ENCODE assay signal across 8 mouse cellular contexts in genomic region chr19:4755565-4756192, GRCm38 (mm10). TPM values are rescaled to one million over a fixed set of nuclear protein-coding genes. Genes with fewer than 3 reads are reported as not detected.
DNase-seq lines count a peak whose midpoint lies in the region; ATAC-seq lines count a peak whose summit lies in the region.

No protein-coding gene starts in this region.

- H3K4me1 ChIP-seq in forebrain, embryonic 10.5 days: peaks cover 35% of the 10 kb centered on the region
- peaks cover 12% of the 10 kb centered on the region for H3K4me1 ChIP-seq in heart, embryonic 16.5 days (ENCODE audit: control insufficient read depth, insufficient read depth, low read length)
- peaks cover 22% of the 10 kb centered on the region for H3K4me1 ChIP-seq in liver, embryonic 15.5 days (replicated peaks)
- H3K4me1 ChIP-seq in neural tube, embryonic 12.5 days: peaks cover 16% of the 10 kb centered on the region

- no peaks in the 10 kb centered on the region for H3K9me3 ChIP-seq in forebrain, embryonic 10.5 days
- H3K9me3 ChIP-seq in heart, embryonic 16.5 days (replicated peaks; ENCODE audit: control insufficient read depth, low read length): no peaks in the 10 kb centered on the region
- no peaks in the 10 kb centered on the region for H3K9me3 ChIP-seq in liver, embryonic 15.5 days (replicated peaks)
- no peaks in the 10 kb centered on the region for H3K9me3 ChIP-seq in neural tube, embryonic 12.5 days

- H3K27ac ChIP-seq in forebrain, embryonic 10.5 days: peak overlapping the region; percentile 98
- peak overlapping the region; percentile 93 for H3K27ac ChIP-seq in heart, embryonic 16.5 days (ENCODE audit: low read length)
- peak overlapping the region; percentile 85 for H3K27ac ChIP-seq in liver, embryonic 15.5 days (replicated peaks)
- H3K27ac ChIP-seq in neural tube, embryonic 12.5 days: peak overlapping the region; percentile 71

- ATAC-seq in CD4-positive, CD25-positive, alpha-beta regulatory T cell, adult 4 months: peak; percentile 74
- peak; percentile 78 for ATAC-seq in heart, embryonic 16.5 days (replicated peaks; ENCODE audit: extremely low read depth, insufficient read depth, low FRiP score)
- peak; percentile 66 for ATAC-seq in liver, embryonic 15.5 days (ENCODE audit: insufficient read depth)
- ATAC-seq in neural tube, embryonic 12.5 days (ENCODE audit: low FRiP score, low read depth): peak; percentile 86

- peak overlapping the region; percentile 73 for H3K4me3 ChIP-seq in forebrain, embryonic 10.5 days
- H3K4me3 ChIP-seq in heart, embryonic 16.5 days (ENCODE audit: low read length): peak overlapping the region; percentile 91
- peak overlapping the region; percentile 79 for H3K4me3 ChIP-seq in liver, embryonic 15.5 days (replicated peaks)
- peak overlapping the region; percentile 56 for H3K4me3 ChIP-seq in neural tube, embryonic 12.5 days

- H3K36me3 ChIP-seq in forebrain, embryonic 10.5 days (replicated peaks): peaks cover 45% of the 10 kb centered on the region
- peaks cover 2% of the 10 kb centered on the region; the same call in 1 of the 2 replicates for H3K36me3 ChIP-seq in heart, embryonic 16.5 days (ENCODE audit: control insufficient read depth, insufficient read depth)
- H3K36me3 ChIP-seq in liver, embryonic 15.5 days (replicated peaks): peaks cover 11% of the 10 kb centered on the region
- peaks cover 37% of the 10 kb centered on the region for H3K36me3 ChIP-seq in neural tube, embryonic 12.5 days

- WGBS in forebrain, embryonic 10.5 days: 1% methylated on average over 10 of the region's 10 CpGs
- WGBS in heart, embryonic 16.5 days: 0% methylated on average over 10 of the region's 10 CpGs
- 0% methylated on average over 10 of the region's 10 CpGs for WGBS in liver, embryonic 15.5 days (ENCODE audit: insufficient replicate concordance)
- under 1% methylated on average over 10 of the region's 10 CpGs for WGBS in neural tube, embryonic 12.5 days

- H3K9ac ChIP-seq in heart, embryonic 16.5 days (ENCODE audit: low read length): peak overlapping the region; percentile 77
- peak overlapping the region; percentile 77 for H3K9ac ChIP-seq in liver, embryonic 15.5 days
- peak overlapping the region; percentile 53 for H3K9ac ChIP-seq in neural tube, embryonic 12.5 days

- H3K27me3 ChIP-seq in forebrain, embryonic 10.5 days (ENCODE audit: poor library complexity, severe bottlenecking): no peaks in the 10 kb centered on the region
- H3K27me3 ChIP-seq in heart, embryonic 16.5 days (ENCODE audit: control insufficient read depth, insufficient read depth, low read length): no peaks in the 10 kb centered on the region
- H3K27me3 ChIP-seq in liver, embryonic 15.5 days: no peaks in the 10 kb centered on the region
- no peaks in the 10 kb centered on the region for H3K27me3 ChIP-seq in neural tube, embryonic 12.5 days (replicated peaks)

- peak overlapping the region; percentile 79 for H3K4me2 ChIP-seq in heart, embryonic 16.5 days (ENCODE audit: low read depth, low read length)
- H3K4me2 ChIP-seq in liver, embryonic 15.5 days: peak overlapping the region; percentile 85
- H3K4me2 ChIP-seq in neural tube, embryonic 12.5 days (replicated peaks): peak overlapping the region; percentile 64

- peak; percentile 77 for DNase-seq in c-Kit-negative CD71-positive TER-119-positive erythroid progenitor cells, embryonic 14.5 days (ENCODE audit: low read depth, low spot score)
- DNase-seq in forebrain, embryonic 10.5 days (ENCODE audit: extremely low spot score, low spot score): peak; percentile 85
- peak; percentile 93 to 96 for DNase-seq in kidney, postnatal 36 days
- DNase-seq in telencephalon, adult 2 months (ENCODE audit: low read depth, low spot score): peak; percentile 79

RNA-seq across cellular contexts. Expression of gene Rbm4b, which starts 0.6 kb away (rescaled TPM):
- 100 to 1,000 TPM; 105 to 151 TPM for polyA plus RNA-seq in CD4-positive, CD25-positive, alpha-beta regulatory T cell, adult 4 months (2017; shearing (Covaris generic))
- 104 and 106 TPM in 2 replicates for polyA plus RNA-seq in forebrain, embryonic 10.5 days (2016; fragmentation: Nextera tagmentation; extraction: Ambion mirVana)
- polyA plus RNA-seq in heart, embryonic 16.5 days (2015; fragmentation: Nextera tagmentation; extraction: Ambion mirVana): 34.1 and 38.0 TPM in 2 replicates
- polyA plus RNA-seq in liver, embryonic 15.5 days (2015; fragmentation: Nextera tagmentation; extraction: Ambion mirVana): 15.6 and 18.7 TPM in 2 replicates
- polyA plus RNA-seq in neural tube, embryonic 12.5 days (2016; fragmentation: Nextera tagmentation; extraction: Ambion mirVana): 157 and 164 TPM in 2 replicates

RNA-seq across cellular contexts. Expression of gene Rbm4, which starts 38.0 kb away (rescaled TPM):
- polyA plus RNA-seq in CD4-positive, CD25-positive, alpha-beta regulatory T cell, adult 4 months (2017; shearing (Covaris generic)): 10 to 100 TPM; 27.9 to 49.0 TPM
- polyA plus RNA-seq in forebrain, embryonic 10.5 days (2016; fragmentation: Nextera tagmentation; extraction: Ambion mirVana): 94.2 and 96.7 TPM in 2 replicates
- 57.1 and 58.7 TPM in 2 replicates for polyA plus RNA-seq in heart, embryonic 16.5 days (2015; fragmentation: Nextera tagmentation; extraction: Ambion mirVana)
- polyA plus RNA-seq in liver, embryonic 15.5 days (2015; fragmentation: Nextera tagmentation; extraction: Ambion mirVana): 25.2 and 29.0 TPM in 2 replicates
- 102 and 106 TPM in 2 replicates for polyA plus RNA-seq in neural tube, embryonic 12.5 days (2016; fragmentation: Nextera tagmentation; extraction: Ambion mirVana)

RNA-seq across cellular contexts. Expression of gene Sptbn2, which starts 44.7 kb away (rescaled TPM):
- under 1 TPM; 0.13 to 0.18 TPM for polyA plus RNA-seq in CD4-positive, CD25-positive, alpha-beta regulatory T cell, adult 4 months (2017; shearing (Covaris generic))
- 6.6 and 8.3 TPM in 2 replicates for polyA plus RNA-seq in forebrain, embryonic 10.5 days (2016; fragmentation: Nextera tagmentation; extraction: Ambion mirVana)
- 0.14 and 0.31 TPM in 2 replicates for polyA plus RNA-seq in heart, embryonic 16.5 days (2015; fragmentation: Nextera tagmentation; extraction: Ambion mirVana)
- 0.05 and 0.10 TPM in 2 replicates for polyA plus RNA-seq in liver, embryonic 15.5 days (2015; fragmentation: Nextera tagmentation; extraction: Ambion mirVana)
- 39.5 and 41.8 TPM in 2 replicates for polyA plus RNA-seq in neural tube, embryonic 12.5 days (2016; fragmentation: Nextera tagmentation; extraction: Ambion mirVana)

RNA-seq across cellular contexts. Expression of gene Gm21992, which starts 55.7 kb away (rescaled TPM):
- 10 to 100 TPM; 29.3 to 43.9 TPM for polyA plus RNA-seq in CD4-positive, CD25-positive, alpha-beta regulatory T cell, adult 4 months (2017; shearing (Covaris generic))
- 34.4 and 35.7 TPM in 2 replicates for polyA plus RNA-seq in forebrain, embryonic 10.5 days (2016; fragmentation: Nextera tagmentation; extraction: Ambion mirVana)
- polyA plus RNA-seq in heart, embryonic 16.5 days (2015; fragmentation: Nextera tagmentation; extraction: Ambion mirVana): 16.2 and 23.9 TPM in 2 replicates
- 11.6 and 12.7 TPM in 2 replicates for polyA plus RNA-seq in liver, embryonic 15.5 days (2015; fragmentation: Nextera tagmentation; extraction: Ambion mirVana)
- 28.1 and 34.7 TPM in 2 replicates for polyA plus RNA-seq in neural tube, embryonic 12.5 days (2016; fragmentation: Nextera tagmentation; extraction: Ambion mirVana)

RNA-seq across cellular contexts. Expression of gene Rbm14, which starts 55.8 kb away (rescaled TPM):
- polyA plus RNA-seq in CD4-positive, CD25-positive, alpha-beta regulatory T cell, adult 4 months (2017; shearing (Covaris generic)): 10 to 100 TPM; 22.1 to 53.5 TPM
- 137 and 140 TPM in 2 replicates for polyA plus RNA-seq in forebrain, embryonic 10.5 days (2016; fragmentation: Nextera tagmentation; extraction: Ambion mirVana)
- polyA plus RNA-seq in heart, embryonic 16.5 days (2015; fragmentation: Nextera tagmentation; extraction: Ambion mirVana): 54.0 and 55.3 TPM in 2 replicates
- 37.5 and 41.4 TPM in 2 replicates for polyA plus RNA-seq in liver, embryonic 15.5 days (2015; fragmentation: Nextera tagmentation; extraction: Ambion mirVana)
- 96.3 and 97.1 TPM in 2 replicates for polyA plus RNA-seq in neural tube, embryonic 12.5 days (2016; fragmentation: Nextera tagmentation; extraction: Ambion mirVana)

Comparison
In these comparisons a context has a peak if more than half of its experiments do, and no peak if none do; other contexts are left out.
1. Peak in every context shown above with its lines: DNase-seq, ATAC-seq, H3K4me3 ChIP-seq and H3K27ac ChIP-seq.